Mouse (Mus musculus) ES-CJ7 (cell line): ENCODE results near the gene Mad2l1bp.

ENCODE experiments used
- DNase-seq: peaks from one replicate; pipeline ENCODE4 v3.0.0; 2011; ENCODE audit warnings: low read depth, low spot score

Mad2l1bp gene

GRCm38 (mm10) chr17:46152847-46153782 lies at the start of gene Mad2l1bp:
TSS of gene Mad2l1bp (minus strand) at chr17:46153553.
- DNase-seq: peak; percentile 96

GRCm38 (mm10) chr17:46203078-46203477 lies 49.7 kb upstream of the Mad2l1bp start:
- DNase-seq: peak; percentile 27

- peak; percentile 94 for DNase-seq
Observed at GRCm38 (mm10) chr17:46202421-46203071, 49.2 kb upstream of the Mad2l1bp start, which contains the start of the genes Polh and Xpo5. TSS of gene Polh (minus strand) at chr17:46202645. TSS of gene Xpo5 (plus strand) at chr17:46202782.

- DNase-seq: no peak
Observed at GRCm38 (mm10) chr17:46201151-46201550, 47.8 kb upstream of the Mad2l1bp start.

GRCm38 (mm10) chr17:46188829-46189228 lies 35.5 kb upstream of the Mad2l1bp start:
- DNase-seq: no peak

GRCm38 (mm10) chr17:46182273-46182672 lies 28.9 kb upstream of the Mad2l1bp start:
- DNase-seq: peak; percentile 12

- peak; percentile 71 for DNase-seq
Observed at GRCm38 (mm10) chr17:46170538-46170937, 17.2 kb upstream of the Mad2l1bp start.

GRCm38 (mm10) chr17:46168768-46169167 lies 15.4 kb upstream of the Mad2l1bp start:
- no peak for DNase-seq

- DNase-seq: no peak
Observed at GRCm38 (mm10) chr17:46168318-46168717, 15.0 kb upstream of the Mad2l1bp start.

GRCm38 (mm10) chr17:46167014-46167413 lies 13.7 kb upstream of the Mad2l1bp start:
- peak; percentile 44 for DNase-seq

GRCm38 (mm10) chr17:46166270-46166669 lies 12.9 kb upstream of the Mad2l1bp start:
- DNase-seq: no peak

- no peak for DNase-seq
Observed at GRCm38 (mm10) chr17:46165460-46165859, 12.1 kb upstream of the Mad2l1bp start.

GRCm38 (mm10) chr17:46164791-46165190 lies 11.4 kb upstream of the Mad2l1bp start:
- no peak for DNase-seq

- DNase-seq: no peak
Observed at GRCm38 (mm10) chr17:46164301-46164700, 10.9 kb upstream of the Mad2l1bp start.

GRCm38 (mm10) chr17:46162951-46163421 lies 9.6 kb upstream of the Mad2l1bp start:
- DNase-seq: no peak

GRCm38 (mm10) chr17:46162551-46162950 lies 9.2 kb upstream of the Mad2l1bp start:
- DNase-seq: no peak

- DNase-seq: no peak
Observed at GRCm38 (mm10) chr17:46161710-46162109, 8.4 kb upstream of the Mad2l1bp start.

- peak; percentile 54 for DNase-seq
Observed at GRCm38 (mm10) chr17:46161179-46161578, 7.8 kb upstream of the Mad2l1bp start.

- DNase-seq: peak; percentile 100
Observed at GRCm38 (mm10) chr17:46160686-46161085, 7.3 kb upstream of the Mad2l1bp start, which contains the start of gene Gtpbp2. TSS of gene Gtpbp2 (plus strand) at chr17:46161032.

GRCm38 (mm10) chr17:46160090-46160662 lies 6.8 kb upstream of the Mad2l1bp start:
- peak; percentile 91 for DNase-seq

GRCm38 (mm10) chr17:46159236-46159635 lies 5.9 kb upstream of the Mad2l1bp start:
- no peak for DNase-seq

- no peak for DNase-seq
Observed at GRCm38 (mm10) chr17:46157131-46157530, 3.8 kb upstream of the Mad2l1bp start.
